Mouse (Mus musculus): ENCODE measurements around the gene Oog2.
"Not testable (repeated sequence)": the region's sequence is repeated elsewhere in the genome, so short reads cannot be mapped to it uniquely, and the experiment has no call there.

Oog2 gene

GRCm38 (mm10) chr4:144190419-144190818 is at the start of gene Oog2:
TSS of gene Oog2 (plus strand) at chr4:144190719.
- DNase-seq = no peak

DNA sequence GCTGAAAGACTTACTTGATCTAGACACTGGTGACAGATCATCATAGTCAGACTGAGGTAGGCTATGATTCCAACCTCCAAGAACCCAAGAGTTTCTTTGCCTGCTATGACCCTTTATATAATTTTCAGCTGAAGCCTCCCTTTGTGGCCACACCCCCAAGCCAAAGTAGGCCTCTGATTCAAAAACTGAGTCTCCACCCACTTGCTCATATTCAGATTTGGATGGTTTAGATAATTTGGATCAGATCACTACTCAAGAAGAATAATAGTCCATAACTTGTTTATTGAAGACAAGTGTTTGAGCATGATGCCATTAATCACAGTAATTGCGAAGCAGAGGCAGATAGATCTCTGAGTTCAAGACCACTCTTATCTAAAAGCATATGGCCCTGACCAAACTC is 28.0 kb upstream of the Oog2 start, which contains the start of gene Oog3:
TSS of gene Oog3 (minus strand) at position 101 of the 400 bp plus-strand sequence.
- DNase-seq = no peak

- DNase-seq = not testable (repeated sequence)
Measured at GRCm38 (mm10) chr4:144213218-144213617, 22.7 kb downstream of the Oog2 start, which contains the start of gene C87977. TSS of gene C87977 (minus strand) at chr4:144213318.

Data from right cerebral cortex, postnatal 25 days (tissue).